Mouse (Mus musculus): ENCODE measurements at regions not wholly inside any gene's neighbourhood (a gene's known extent, or its start where the extent isn't known, plus 50 kb on each side); places are given as distances from the start of the nearest gene placed in this dataset.
"Not testable (repeated sequence)": the region's sequence is repeated elsewhere in the genome, so short reads cannot be mapped to it uniquely, and the experiment has no call there.

DNA sequence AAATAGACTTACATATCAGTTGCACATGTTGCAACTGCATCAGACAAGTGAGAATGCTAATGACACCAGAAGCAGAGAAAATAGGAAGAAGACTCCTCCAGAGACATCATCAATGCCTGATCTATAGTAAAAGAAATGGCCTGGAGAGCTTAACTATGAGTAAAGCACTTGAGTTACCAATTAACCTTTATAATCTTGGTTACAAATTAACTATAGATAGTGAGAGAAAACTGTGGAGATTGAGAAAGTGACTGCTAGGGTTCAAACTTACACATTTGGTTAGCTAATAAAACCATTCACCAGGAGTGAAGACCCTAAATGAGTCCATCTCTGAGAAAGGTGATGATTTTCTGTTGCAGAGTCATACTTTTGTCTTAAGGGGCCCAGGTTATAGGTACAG is 307.4 kb downstream of the Phex start:
- DNase-seq (ENCODE audit: low spot score), result no peak

GRCm38 (mm10) chrX:157080025-157080424 is 335.1 kb downstream of the Phex start:
- peak; percentile 61 for DNase-seq (ENCODE audit: low spot score)

DNA sequence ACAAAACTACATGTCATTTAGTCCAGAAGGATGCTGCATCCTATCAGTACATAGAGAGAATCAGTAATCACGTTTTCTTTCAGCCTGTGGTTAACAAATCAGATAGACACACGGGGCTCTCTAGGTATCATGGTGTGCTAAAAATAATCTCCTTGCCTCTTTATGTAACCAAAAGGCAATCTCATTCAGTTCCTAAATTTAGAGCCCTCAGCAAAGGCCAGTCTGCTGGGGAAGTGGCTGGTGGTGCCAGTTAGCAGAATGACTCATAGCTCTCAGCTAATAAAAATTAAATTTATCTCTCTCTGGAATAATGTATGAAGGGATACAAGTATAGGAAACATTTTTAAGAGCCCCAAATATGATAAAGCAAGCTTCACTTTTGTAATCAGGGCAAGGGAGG is 335.5 kb downstream of the Phex start:
- DNase-seq (ENCODE audit: low spot score), result no peak

DNA sequence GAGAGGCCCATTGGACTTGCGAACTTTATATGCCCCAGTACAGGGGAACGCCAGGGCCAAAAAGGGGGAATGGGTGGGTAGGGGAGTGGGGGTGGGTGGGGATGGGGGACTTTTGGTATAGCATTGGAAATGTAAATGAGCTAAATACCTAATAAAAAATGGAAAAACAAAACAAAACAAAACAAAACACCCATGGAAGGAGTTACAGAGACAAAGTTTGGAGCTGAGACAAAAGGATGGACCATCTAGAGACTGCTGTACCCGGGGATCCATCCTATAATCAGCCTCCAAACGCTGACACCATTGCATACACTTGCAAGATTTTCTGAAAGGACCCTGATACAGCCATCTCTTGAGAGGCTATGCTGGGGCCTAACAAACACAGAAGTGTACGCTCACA is 337.1 kb downstream of the Phex start:
- DNase-seq (ENCODE audit: low spot score), result not testable (repeated sequence)

DNA sequence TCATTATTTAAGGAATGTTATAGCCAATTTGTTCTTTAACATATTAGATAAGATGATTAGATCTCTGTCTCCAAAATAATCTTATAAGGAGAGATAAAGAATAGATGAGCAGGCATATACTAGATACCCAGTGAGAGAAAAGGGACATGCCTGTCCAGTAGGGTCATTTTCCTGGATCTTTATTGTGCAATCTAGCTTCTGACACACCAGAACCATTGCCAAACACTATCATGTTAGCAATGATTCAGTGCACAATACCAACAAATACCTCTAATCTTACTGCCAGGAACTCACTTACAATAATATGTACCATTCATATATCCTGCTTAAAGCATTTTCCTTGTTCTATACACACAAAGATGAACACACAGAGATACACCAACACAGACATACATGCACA is 338.9 kb downstream of the Phex start:
- DNase-seq (ENCODE audit: low spot score), result no peak

- no peak for DNase-seq (ENCODE audit: low spot score)
Observed at GRCm38 (mm10) chrX:157051629-157052315, 363.3 kb downstream of the Phex start.

DNA sequence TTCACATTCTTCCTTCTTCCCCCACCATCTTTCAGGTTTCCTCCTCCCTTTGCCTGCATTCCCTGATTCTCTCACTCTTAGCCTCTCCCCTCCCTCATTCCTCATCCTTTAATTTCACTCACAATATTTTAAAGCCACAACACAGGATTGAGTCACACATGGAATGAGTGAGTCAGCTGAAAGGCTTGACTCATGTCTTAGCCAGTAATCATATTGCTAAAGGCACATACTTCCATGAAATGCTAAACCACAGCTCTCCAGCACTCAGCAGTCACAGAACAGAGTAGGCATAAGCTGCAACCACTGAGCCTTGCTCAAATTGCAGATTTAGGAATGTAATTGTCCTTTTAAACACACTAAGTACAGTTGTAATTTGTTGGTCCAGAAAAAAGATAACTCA is 386.2 kb downstream of the Phex start:
- DNase-seq (ENCODE audit: low spot score), result peak; percentile 10

GRCm38 (mm10) chrX:157024343-157024742 is 390.8 kb downstream of the Phex start:
- DNase-seq (ENCODE audit: low spot score), result no peak

DNA sequence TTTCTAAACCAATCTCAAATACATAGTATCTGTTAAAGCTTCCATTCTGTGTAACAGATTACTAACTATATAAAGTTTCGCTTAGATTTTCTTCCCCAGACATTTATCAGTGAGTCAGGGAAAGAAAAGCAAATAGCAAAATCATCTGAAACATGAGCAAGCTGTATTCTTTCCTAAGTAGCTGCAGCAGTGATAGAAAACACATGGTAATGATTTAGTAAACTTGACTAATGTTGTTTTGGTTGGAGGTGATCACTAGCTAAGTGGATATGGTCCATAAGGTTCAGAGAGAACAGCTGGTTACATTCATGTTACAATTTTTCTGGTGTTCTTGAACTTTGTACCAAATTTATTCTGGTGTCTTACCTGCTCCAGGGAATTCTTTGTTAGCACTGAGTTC is 393.3 kb downstream of the Phex start:
- DNase-seq (ENCODE audit: low spot score), result no peak

- no peak for DNase-seq (ENCODE audit: low spot score)
Observed at GRCm38 (mm10) chrX:157020337-157020736, 394.8 kb downstream of the Phex start.

DNA sequence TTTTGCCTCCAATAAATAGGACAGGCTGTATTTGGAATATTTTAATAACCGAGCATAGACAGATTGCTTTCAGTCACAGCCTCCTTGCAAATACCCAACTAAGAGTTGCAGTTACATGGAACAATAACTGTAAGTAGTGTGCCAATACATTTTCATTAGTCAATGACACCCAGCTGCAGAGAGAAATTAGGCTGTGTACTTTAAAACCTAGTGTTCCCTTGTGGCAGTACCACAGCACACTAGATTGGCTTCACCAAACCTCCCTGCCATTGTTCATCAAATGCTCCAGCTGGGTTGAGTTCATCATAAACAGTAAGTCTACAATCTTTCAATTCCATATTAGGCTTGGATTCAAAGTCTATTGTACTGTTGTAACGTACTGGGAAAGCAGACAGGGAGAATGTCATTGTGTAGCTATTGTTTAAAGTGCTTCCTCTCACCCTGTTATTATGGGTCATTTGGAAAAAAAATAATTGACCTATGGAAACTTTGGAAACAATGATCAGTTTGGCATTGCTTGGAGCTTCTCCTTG is 425.1 kb downstream of the Phex start:
- no peak for DNase-seq (ENCODE audit: low spot score)

DNA sequence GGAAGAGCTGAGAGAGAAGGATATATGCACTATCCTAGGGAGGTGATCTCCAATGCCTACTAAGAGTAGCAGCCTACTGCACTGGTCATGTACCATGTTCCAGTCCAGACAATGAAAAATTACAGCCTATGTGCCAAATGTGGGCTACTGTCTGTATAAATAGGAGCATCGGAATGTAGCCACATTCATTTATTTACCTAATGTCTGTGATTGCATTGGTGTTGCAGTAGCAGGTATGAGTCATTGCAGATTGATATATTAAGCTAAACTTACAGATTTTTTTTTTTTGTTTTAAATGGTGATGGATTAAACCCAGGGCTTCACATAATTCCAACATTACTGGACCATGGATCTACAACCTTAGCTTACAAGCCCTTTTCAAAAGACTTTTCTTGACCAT is 468.0 kb downstream of the Phex start:
- DNase-seq (ENCODE audit: low spot score), result peak; percentile 5

GRCm38 (mm10) chrX:156944223-156944622 is 470.9 kb downstream of the Phex start:
- no peak for DNase-seq (ENCODE audit: low spot score)

DNA sequence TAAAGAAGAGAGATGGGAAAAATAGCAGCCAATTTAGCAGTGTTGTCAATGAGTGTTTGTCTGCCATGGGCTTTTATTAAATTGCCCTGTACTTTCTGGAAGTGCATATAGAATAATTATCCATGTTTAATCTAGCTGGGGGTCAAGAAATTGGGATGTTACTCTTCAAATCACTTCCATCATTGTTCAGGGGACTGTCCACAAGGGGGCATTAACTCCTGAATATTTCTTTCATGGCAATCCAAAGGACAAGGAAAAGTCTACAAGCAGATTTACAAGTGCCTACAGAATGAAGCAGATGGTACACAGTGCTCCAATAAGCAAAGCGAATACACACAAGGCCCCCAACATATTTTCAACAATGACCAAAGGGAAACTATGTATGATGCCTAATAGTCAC is 501.7 kb downstream of the Phex start:
- no peak for DNase-seq (ENCODE audit: low spot score)
